Mouse (Mus musculus): ENCODE measurements around the gene Bmpr1b. TPM values are rescaled to one million over a fixed set of nuclear protein-coding genes. Genes with fewer than 3 reads are reported as not detected.

Bmpr1b gene
- polyA plus RNA-seq, 1 experiment from 2014 or later, result 0.09 TPM

DNA sequence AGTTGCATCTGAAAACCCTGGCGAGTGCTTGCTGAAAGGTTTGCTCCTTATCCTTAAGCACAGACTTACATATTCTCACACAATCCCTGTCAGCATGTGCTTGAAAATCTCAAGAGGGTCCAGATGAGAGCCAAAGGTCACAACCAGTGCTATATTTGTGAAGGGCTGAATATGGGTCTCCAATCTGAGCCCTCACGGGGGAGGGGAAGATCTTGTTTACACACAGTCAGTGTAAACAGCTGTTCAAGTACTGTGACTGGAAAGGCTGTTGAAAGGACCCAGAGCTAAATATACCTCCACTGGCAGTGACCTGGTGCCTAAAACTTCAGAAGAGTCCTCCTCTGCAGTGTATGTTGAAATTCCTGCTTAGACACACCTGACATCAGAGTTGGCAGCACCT lies 43.7 kb downstream of the Bmpr1b start:
- WGBS (ENCODE audit: insufficient replicate concordance), result 44% methylated on average over 2 of the region's 2 CpGs
- Histone ChIP-seq H3K9ac (ENCODE audit: low read depth, low read length) (no peak overlapping the region), H3K27ac (ENCODE audit: low read length) (no peak overlapping the region), H3K4me1 (ENCODE audit: control insufficient read depth, low read depth, low read length) (no peaks in the 10 kb centered on the region), H3K36me3 (ENCODE audit: control insufficient read depth, insufficient read depth) (no peaks in the 10 kb centered on the region), H3K9me3 (replicated peaks; ENCODE audit: control insufficient read depth, low read length) (no peaks in the 10 kb centered on the region), H3K4me3 (ENCODE audit: low read depth, low read length) (no peak overlapping the region), H3K27me3 (ENCODE audit: control insufficient read depth, insufficient read depth, low read depth, low read length) (no peaks in the 10 kb centered on the region), H3K4me2 (ENCODE audit: low read depth, low read length) (no peak overlapping the region)
- ATAC-seq (ENCODE audit: low read depth), result peak; percentile 61

DNA sequence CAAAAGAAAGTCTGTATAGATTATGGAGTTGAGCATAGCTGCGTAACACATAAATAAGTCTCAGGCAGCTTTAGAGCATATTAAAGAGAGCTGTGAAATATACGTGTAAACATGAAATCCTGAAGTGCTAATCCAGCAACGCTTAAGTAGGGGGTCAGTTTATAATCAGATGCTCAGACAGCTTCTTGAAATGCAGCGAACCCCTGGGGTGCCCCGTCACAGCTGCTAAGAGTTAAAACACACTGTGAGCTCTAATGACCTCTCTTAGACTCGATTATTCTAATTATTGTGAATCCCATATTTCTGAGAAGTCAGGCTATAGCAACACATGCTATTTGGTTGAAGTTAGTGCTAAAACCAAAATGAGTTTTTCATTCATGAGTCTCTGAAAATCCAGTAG lies 45.0 kb downstream of the Bmpr1b start:
- Histone ChIP-seq H3K4me2 (ENCODE audit: low read depth, low read length) (no peak overlapping the region), H3K36me3 (ENCODE audit: control insufficient read depth, insufficient read depth) (no peaks in the 10 kb centered on the region), H3K9ac (ENCODE audit: low read depth, low read length) (no peak overlapping the region), H3K4me1 (ENCODE audit: control insufficient read depth, low read depth, low read length) (no peaks in the 10 kb centered on the region), H3K27ac (ENCODE audit: low read length) (no peak overlapping the region), H3K4me3 (ENCODE audit: low read depth, low read length) (no peak overlapping the region), H3K9me3 (replicated peaks; ENCODE audit: control insufficient read depth, low read length) (no peaks in the 10 kb centered on the region), H3K27me3 (ENCODE audit: control insufficient read depth, insufficient read depth, low read depth, low read length) (no peaks in the 10 kb centered on the region)
- ATAC-seq (ENCODE audit: low read depth), result no peak
- WGBS (ENCODE audit: insufficient replicate concordance), result 49% methylated on average over 6 of the region's 6 CpGs

DNA sequence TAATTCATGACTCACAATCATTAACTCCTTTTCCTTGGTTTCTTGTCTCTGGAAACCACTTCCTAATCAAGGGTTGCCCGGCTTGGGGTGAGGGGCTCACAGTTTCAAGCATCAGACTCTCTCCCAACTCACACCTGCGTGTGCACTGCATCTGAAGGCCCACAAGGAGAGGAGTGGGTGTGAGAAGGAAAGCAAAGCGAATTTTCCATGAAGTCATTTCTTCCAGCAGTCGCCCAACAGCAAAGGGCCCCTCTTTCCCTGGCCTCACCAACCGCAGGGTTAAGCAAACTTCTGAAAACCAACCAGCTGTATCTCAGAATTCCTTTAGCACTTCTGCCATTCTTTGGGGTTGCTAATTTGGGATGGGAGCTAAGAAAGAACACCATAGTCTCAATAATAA lies 46.8 kb downstream of the Bmpr1b start:
- H3K4me2 ChIP-seq (ENCODE audit: low read depth, low read length), result no peak overlapping the region
- no peak overlapping the region for H3K27ac ChIP-seq (ENCODE audit: low read length)
- no peak overlapping the region for H3K4me3 ChIP-seq (ENCODE audit: low read depth, low read length)
- H3K27me3 ChIP-seq (ENCODE audit: control insufficient read depth, insufficient read depth, low read depth, low read length), result no peaks in the 10 kb centered on the region
- H3K4me1 ChIP-seq (ENCODE audit: control insufficient read depth, low read depth, low read length), result no peaks in the 10 kb centered on the region
- no peak for ATAC-seq (ENCODE audit: low read depth)
- H3K9ac ChIP-seq (ENCODE audit: low read depth, low read length), result no peak overlapping the region
- no peaks in the 10 kb centered on the region for H3K36me3 ChIP-seq (ENCODE audit: control insufficient read depth, insufficient read depth)
- H3K9me3 ChIP-seq (replicated peaks; ENCODE audit: control insufficient read depth, low read length), result no peaks in the 10 kb centered on the region
- 58% methylated on average over 5 of the region's 5 CpGs for WGBS (ENCODE audit: insufficient replicate concordance)

DNA sequence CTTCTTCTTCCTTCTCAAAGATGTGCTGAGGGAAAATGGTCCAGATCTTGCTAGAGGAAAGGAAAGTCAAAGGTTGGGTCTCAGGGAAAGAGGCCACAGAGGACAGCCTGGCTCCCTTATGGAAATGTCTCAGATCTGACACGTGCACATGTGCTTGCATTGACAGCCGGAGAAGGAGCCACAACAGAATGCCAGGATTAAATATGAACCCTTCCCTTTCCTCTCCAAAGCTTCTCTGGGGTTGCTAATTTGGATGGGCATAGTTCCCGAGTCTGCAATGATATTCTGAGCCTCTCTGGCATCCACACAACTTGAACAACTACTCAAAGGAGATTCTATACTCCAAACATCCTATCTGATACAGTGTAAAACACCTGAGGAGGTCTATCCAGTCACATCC lies 48.4 kb downstream of the Bmpr1b start:
- Histone ChIP-seq H3K9me3 (replicated peaks; ENCODE audit: control insufficient read depth, low read length) (no peaks in the 10 kb centered on the region), H3K4me3 (ENCODE audit: low read depth, low read length) (no peak overlapping the region)
- no peak for ATAC-seq (ENCODE audit: low read depth)

DNA sequence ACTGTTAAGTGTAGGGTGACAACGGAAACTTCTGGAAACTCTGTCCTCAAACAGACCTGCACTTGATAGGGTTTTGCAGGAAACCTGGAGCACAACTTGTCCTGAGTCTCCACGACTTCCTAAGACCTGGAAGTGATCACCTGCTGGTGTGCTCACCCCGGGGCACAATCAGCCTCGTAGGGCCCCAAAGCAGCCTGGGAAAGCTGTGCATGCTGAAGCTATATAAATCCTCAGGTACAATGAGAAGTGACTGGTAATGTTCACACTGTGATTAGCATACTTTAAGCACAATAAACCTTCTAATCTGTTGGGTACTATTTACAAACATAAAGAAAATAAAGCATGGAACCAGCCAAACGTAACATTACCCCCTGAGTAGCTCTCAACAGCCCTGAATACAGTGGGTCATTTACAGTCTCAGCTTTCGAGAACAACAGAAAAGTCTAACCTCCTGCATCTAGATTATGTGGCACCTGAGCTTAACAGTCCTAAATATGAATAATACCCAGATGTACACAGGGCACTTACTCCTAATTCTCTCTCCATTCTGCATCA lies 54.4 kb downstream of the Bmpr1b start:
- no peak for ATAC-seq (ENCODE audit: low read depth)
- H3K27ac ChIP-seq (ENCODE audit: low read length), result no peak overlapping the region
- H3K4me1 ChIP-seq (ENCODE audit: control insufficient read depth, low read depth, low read length), result no peaks in the 10 kb centered on the region
- H3K4me3 ChIP-seq (ENCODE audit: low read depth, low read length), result no peak overlapping the region
- no peaks in the 10 kb centered on the region for H3K9me3 ChIP-seq (replicated peaks; ENCODE audit: control insufficient read depth, low read length)
- H3K4me2 ChIP-seq (ENCODE audit: low read depth, low read length), result no peak overlapping the region
- no peaks in the 10 kb centered on the region for H3K27me3 ChIP-seq (ENCODE audit: control insufficient read depth, insufficient read depth, low read depth, low read length)
- H3K36me3 ChIP-seq (ENCODE audit: control insufficient read depth, insufficient read depth), result no peaks in the 10 kb centered on the region
- WGBS (ENCODE audit: insufficient replicate concordance), result 51% methylated on average over 6 of the region's 6 CpGs
- no peak overlapping the region for H3K9ac ChIP-seq (ENCODE audit: low read depth, low read length)

More for the DNA sequence above, 48.4 kb downstream of the Bmpr1b start:
- H3K36me3 ChIP-seq (ENCODE audit: control insufficient read depth, insufficient read depth), result no peaks in the 10 kb centered on the region
- H3K4me2 ChIP-seq (ENCODE audit: low read depth, low read length), result no peak overlapping the region
- H3K9ac ChIP-seq (ENCODE audit: low read depth, low read length), result no peak overlapping the region
- WGBS (ENCODE audit: insufficient replicate concordance), result 55% methylated on average over 3 of the region's 3 CpGs
- no peaks in the 10 kb centered on the region for H3K27me3 ChIP-seq (ENCODE audit: control insufficient read depth, insufficient read depth, low read depth, low read length)
- no peak overlapping the region for H3K27ac ChIP-seq (ENCODE audit: low read length)
- no peaks in the 10 kb centered on the region for H3K4me1 ChIP-seq (ENCODE audit: control insufficient read depth, low read depth, low read length)

DNA sequence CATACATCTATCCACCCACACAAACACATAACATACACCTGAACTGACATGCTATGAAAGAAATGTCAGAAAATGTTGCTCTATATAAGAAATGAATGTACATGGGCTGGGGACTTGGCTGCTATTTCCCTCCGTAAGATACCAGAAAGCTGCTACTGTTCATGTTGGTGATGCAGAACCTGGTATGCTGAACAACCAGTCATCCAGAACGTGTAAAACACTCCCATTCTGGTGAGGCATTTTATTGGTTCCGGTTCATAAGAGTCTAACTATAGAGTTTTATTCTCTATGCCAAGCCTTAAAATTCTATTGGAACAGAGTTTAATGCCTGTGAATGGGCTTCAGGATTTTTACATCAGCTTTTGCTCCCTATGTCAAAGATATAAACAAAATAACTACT lies 55.0 kb downstream of the Bmpr1b start:
- Histone ChIP-seq H3K4me1 (ENCODE audit: control insufficient read depth, low read depth, low read length) (no peaks in the 10 kb centered on the region), H3K9me3 (replicated peaks; ENCODE audit: control insufficient read depth, low read length) (no peaks in the 10 kb centered on the region), H3K9ac (ENCODE audit: low read depth, low read length) (no peak overlapping the region), H3K4me2 (ENCODE audit: low read depth, low read length) (no peak overlapping the region), H3K4me3 (ENCODE audit: low read depth, low read length) (no peak overlapping the region), H3K27ac (ENCODE audit: low read length) (no peak overlapping the region), H3K27me3 (ENCODE audit: control insufficient read depth, insufficient read depth, low read depth, low read length) (no peaks in the 10 kb centered on the region), H3K36me3 (ENCODE audit: control insufficient read depth, insufficient read depth) (no peaks in the 10 kb centered on the region)
- no peak for ATAC-seq (ENCODE audit: low read depth)
- WGBS (ENCODE audit: insufficient replicate concordance), result 67% methylated on average over 3 of the region's 3 CpGs

DNA sequence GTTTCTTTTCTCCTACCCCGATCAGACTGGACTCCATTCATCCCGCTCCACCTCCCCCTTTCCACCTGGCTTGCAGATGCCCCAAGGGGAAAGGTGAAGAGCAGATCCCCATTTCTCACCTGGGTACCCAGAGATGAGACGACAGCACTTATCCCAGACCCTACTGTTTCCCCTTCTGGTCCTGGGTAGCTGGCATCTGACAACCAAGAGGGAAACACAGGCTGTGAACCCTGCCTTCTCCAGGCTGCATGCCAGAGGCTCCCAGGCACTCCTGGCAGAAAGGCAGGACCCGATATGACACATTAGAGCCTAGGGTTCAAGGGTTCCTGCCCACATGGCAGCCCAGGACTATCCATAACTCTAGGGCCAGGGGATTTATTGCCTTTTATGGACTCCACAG lies 56.0 kb downstream of the Bmpr1b start:
- Histone ChIP-seq H3K27me3 (ENCODE audit: control insufficient read depth, insufficient read depth, low read depth, low read length) (no peaks in the 10 kb centered on the region), H3K4me2 (ENCODE audit: low read depth, low read length) (no peak overlapping the region), H3K36me3 (ENCODE audit: control insufficient read depth, insufficient read depth) (no peaks in the 10 kb centered on the region), H3K4me1 (ENCODE audit: control insufficient read depth, low read depth, low read length) (no peaks in the 10 kb centered on the region), H3K9me3 (replicated peaks; ENCODE audit: control insufficient read depth, low read length) (no peaks in the 10 kb centered on the region), H3K27ac (ENCODE audit: low read length) (no peak overlapping the region), H3K9ac (ENCODE audit: low read depth, low read length) (no peak overlapping the region), H3K4me3 (ENCODE audit: low read depth, low read length) (no peak overlapping the region)
- 57% methylated on average over 4 of the region's 4 CpGs for WGBS (ENCODE audit: insufficient replicate concordance)
- ATAC-seq (ENCODE audit: low read depth), result no peak

DNA sequence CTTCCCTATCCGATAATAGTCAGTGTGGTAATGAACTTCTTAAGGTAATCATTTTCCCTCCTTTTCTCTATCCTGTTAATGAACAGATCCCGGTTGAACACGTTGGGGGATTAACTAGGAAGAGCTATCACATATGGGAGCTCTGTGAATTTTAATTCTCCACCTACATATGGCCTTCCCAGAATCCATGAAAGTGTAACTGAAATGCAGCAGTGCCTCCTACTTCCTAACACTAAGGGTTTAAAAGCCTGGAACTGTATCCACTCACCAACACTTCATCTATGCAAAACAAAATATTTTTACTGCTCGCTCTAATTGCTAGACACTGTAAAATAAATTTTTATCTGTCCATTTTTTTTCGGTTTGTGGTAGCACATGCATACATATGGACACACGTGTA lies 63.0 kb downstream of the Bmpr1b start:
- H3K27me3 ChIP-seq (ENCODE audit: control insufficient read depth, insufficient read depth, low read depth, low read length), result no peaks in the 10 kb centered on the region
- H3K9me3 ChIP-seq (replicated peaks; ENCODE audit: control insufficient read depth, low read length), result no peaks in the 10 kb centered on the region
- H3K9ac ChIP-seq (ENCODE audit: low read depth, low read length), result no peak overlapping the region
- ATAC-seq (ENCODE audit: low read depth), result no peak
- H3K27ac ChIP-seq (ENCODE audit: low read length), result no peak overlapping the region
- no peak overlapping the region for H3K4me2 ChIP-seq (ENCODE audit: low read depth, low read length)
- 65% methylated on average over 6 of the region's 6 CpGs for WGBS (ENCODE audit: insufficient replicate concordance)
- no peaks in the 10 kb centered on the region for H3K4me1 ChIP-seq (ENCODE audit: control insufficient read depth, low read depth, low read length)
- H3K36me3 ChIP-seq (ENCODE audit: control insufficient read depth, insufficient read depth), result no peaks in the 10 kb centered on the region
- H3K4me3 ChIP-seq (ENCODE audit: low read depth, low read length), result no peak overlapping the region

DNA sequence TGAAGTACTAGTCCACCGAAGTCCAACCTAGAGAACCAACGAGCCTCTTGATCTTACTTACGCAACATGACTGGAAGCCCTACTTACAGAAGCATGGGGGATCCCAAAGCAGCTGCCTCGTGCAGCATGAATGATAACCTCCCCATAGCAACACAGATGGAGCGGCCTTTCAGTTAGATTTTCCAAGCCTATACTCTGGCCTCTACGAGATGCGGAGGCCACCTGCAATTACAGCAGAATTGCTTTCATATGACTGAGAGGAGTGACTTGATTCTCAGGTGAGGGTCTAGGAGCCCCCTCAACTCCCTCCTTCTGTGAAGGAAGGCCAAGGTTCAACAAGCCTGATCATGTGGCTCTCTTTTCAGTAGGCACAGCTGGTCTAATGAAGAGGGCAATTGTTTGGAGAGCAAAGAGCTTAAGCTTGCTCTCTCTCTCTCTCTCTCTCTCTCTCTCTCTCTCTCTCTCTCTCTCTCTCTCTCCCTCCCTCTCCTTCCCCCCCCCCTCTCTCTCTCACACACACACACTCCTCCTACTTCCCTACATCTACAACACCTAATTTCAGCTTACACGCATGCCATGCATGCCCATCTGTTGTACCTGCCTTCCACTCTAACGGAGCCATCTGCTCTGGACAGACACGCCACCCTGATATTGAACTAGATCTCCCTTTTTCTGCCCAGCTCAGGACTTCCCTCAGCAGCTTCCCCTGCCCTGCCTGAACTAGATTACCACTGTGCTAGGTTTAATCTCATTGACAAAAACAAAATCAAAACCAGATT lies 65.0 kb downstream of the Bmpr1b start:
- H3K9ac ChIP-seq (ENCODE audit: low read depth, low read length), result no peak overlapping the region
- H3K9me3 ChIP-seq (replicated peaks; ENCODE audit: control insufficient read depth, low read length), result no peaks in the 10 kb centered on the region
- no peak overlapping the region for H3K27ac ChIP-seq (ENCODE audit: low read length)
- 67% methylated on average over 10 of the region's 10 CpGs for WGBS (ENCODE audit: insufficient replicate concordance)
- no peak overlapping the region for H3K4me2 ChIP-seq (ENCODE audit: low read depth, low read length)
- H3K4me1 ChIP-seq (ENCODE audit: control insufficient read depth, low read depth, low read length), result no peaks in the 10 kb centered on the region
- H3K27me3 ChIP-seq (ENCODE audit: control insufficient read depth, insufficient read depth, low read depth, low read length), result no peaks in the 10 kb centered on the region
- no peaks in the 10 kb centered on the region for H3K36me3 ChIP-seq (ENCODE audit: control insufficient read depth, insufficient read depth)
- no peak overlapping the region for H3K4me3 ChIP-seq (ENCODE audit: low read depth, low read length)
- ATAC-seq (ENCODE audit: low read depth), result no peak
